Mouse (Mus musculus) CD4-positive, CD25-positive, alpha-beta regulatory T cell, adult 2 months (primary cell): ENCODE measurements around the gene Rab22a.
"Not testable (repeated sequence)": the region's sequence is repeated elsewhere in the genome, so short reads cannot be mapped to it uniquely, and the experiment has no call there.

Source experiments
- DNase-seq: peaks from one replicate; pipeline ENCODE4 v3.0.0-alpha.2; 2012; ENCODE audit warnings: low read depth, low spot score

Rab22a gene

DNA sequence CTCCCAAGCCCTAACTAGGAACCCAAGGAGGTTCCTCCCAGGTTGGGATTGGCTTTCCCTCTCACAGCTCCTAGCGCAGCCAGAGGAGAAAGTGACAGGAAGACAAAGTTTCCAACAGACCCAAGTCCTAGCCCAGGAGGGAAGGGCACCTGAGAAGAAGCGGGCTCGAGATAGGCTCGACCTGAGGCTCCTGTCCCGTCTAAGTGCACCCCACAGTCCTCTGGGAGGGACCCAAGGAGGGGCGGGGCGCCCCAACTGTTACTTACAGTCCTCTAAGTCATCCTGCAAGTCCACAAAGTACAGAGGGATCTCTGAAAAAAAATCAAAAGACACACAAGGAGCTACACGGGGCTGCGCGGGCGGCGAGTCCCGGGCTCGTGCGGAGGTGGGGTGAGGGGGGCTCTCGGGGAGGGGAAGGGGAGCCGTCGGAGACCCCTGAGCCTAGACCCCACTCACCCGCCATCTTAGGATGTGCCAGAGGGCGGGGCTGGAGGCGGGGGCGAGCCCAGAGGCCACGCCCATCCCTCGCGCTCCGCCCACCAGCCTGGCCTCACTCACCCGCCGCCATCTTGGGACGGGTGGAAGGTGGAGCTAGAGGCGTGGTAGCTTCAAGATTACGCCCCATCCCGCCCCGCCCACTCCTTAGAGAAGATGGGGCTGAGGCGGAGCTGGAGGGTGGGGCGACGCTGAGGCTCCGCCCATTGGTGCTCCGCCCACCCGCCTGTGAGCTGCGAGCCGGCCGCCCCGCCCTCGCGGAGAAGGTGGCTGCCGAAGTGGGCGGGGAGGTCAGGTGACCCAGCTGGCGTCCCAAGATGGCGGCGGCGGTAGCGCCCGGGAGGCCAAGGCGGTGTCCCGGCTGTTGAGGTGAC lies at the start of gene Rab22a:
Gene Rab22a (plus strand): TSS at position 704 of the 869 bp plus-strand sequence.
- peak; percentile 99 for DNase-seq

DNA sequence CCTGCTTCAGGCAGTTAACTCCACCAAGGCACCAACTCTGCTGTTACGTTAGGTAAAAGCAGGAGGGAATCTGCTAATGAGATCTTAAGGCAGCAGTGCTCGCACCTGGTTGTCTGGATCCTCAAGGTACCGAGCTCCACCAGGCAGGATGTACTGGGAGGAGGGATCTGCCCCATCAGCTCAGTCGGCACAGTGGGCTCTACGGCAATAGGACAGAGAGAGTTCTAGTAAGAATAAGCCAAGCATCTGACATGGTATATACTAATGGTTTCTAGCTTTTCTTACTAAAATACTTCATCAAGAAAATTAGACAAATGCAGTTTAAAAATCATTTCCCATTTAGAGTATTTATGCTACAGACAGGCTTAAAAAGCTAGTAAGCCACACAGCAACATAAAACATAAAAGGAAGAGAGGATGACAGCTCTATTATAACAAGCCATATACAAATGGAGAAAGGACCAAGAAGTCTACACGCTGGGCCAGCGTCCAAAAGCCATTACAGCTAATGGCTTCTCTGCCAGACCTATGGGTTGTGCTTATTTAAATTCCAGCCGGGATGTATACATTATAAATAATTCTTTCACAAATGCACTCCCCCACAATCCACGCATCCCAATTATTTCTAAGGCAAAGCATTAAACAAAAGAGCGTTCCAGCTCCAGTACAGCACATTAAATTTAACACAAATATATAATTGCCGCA lies 44.0 kb upstream of the Rab22a start:
- no peak for DNase-seq

DNA sequence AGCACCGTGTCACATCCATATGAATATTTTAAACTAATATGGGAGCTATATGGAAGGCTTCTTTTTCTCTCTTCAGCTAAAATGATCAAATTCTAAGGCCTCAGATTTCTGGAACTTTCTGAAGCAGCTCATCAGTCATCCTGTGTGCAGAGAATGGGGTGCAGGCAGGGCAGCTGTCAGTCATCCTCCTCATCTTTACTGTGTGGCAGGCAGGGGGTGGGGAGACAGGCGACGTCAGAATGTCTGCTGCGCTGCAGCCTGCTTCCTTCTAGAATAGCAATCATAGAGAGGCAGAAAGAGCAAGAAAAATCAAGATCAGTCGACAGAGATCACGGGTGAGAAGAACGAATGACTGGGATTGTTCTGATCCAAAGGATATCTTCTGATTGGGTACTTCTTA lies 43.4 kb upstream of the Rab22a start:
- no peak for DNase-seq

DNA sequence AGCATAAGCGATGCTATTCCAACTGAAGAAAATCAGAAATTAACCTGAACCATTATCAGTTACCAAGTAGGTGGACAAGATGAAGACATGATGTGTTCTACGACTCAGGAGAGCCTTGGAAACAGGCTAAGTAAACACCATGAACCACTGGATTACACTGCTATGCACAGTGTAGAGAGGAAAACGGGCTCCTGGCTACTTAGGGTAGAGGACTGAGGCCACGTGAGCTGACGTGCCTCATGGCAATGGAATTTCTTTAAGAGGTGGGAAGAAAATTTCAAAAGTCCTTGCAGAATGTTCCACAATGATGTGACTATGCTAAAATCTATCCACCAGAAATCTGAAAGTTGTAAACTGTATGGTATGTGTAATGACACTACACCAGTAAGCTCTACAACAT lies 40.4 kb upstream of the Rab22a start:
- no peak for DNase-seq

DNA sequence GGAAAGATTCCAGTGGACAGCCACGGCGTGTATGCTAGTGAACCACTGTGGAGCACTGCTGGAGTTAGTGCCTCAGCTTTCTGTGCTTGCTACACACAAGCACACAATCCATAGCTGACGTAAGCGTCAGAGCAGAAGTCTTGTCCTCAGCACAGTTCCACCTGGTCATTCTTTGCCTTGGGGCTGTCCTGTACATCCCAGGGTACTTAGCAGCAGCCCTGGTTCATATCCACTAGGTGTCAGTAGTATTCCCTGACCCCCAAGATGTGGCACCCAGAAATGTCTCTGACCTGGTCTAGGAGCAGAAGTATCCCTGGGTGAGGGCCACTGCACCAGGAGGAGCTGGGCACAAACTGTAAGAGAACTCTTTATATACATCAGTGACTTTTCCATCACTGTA lies 38.9 kb upstream of the Rab22a start:
- DNase-seq, result peak; percentile 9

DNA sequence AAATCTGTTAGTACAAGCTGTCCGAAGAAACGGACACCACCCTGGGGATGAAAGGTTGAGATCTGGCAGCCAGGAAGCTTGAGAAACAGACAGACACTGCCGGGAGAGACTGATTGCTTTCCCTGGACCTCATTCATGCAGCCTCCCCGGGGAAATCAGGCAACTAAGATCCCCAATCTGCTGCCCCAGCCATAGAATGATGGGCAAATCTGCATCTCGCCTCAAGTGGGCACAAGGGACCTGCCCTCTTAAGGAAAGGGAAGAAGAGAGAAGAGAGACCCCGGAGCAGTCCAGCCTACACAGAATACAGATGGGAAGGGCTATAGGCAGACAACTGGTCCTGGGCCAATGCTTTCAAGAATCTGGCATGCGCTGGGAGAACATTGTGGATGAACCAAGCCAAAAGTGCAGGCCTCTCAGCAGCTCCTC lies 37.4 kb upstream of the Rab22a start:
- DNase-seq, result no peak

DNA sequence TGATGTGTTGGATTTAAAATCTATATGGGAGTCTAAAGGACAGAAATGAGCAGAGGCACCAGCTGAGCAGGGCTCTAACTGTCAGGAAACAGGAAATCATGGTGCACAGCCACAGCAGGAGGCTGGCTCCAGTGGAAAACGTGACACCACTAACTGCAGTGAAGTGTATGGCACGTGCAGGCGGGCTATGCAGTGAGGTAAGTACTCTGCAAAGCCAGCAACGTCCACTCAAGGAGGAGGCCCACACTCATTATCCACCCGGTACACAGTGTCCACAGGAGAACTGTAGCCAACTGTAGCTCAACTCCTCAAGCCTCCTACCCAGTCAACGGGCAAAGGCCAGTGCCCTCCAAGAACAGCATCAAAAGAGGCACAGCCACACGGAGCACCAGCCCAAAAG lies 34.9 kb upstream of the Rab22a start:
- no peak for DNase-seq

DNA sequence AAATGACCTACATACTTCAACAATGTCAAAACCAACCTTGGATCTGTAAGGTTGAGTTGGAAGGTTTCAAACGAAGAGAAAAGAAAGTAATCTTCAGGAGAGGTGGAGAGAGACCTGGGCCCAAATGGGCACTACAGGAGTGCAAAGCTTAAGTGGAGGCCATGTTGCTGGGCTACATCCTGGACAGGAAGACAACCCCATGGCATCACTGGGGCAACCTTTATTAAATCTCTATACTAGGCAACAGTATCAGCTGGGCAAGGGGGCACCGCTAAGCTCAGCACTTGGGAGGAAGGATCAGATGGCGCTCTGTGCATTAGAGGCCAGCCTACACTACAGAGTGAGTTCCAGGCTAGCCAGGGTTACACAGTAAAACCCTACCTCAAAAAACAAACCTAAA lies 33.8 kb upstream of the Rab22a start:
- no peak for DNase-seq

DNA sequence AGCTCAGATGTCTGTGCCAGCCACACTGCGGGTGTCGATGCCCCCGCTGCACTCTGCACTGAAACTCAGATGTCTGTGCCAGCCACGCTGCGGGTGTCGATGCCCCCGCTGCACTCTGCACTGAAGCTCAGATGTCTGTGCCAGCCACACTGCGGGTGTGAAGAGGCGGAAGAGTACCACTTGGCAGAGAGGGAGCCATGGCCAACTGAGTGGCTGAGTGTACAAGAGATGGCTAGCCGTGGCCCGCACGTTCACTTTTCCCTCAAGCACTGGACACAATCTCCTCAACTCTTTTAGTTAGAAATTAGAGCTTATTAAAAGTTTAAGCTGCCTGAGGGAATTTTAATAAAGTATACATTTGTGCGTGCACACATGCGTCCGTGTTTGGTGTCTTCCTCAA lies 25.5 kb upstream of the Rab22a start:
- not testable (repeated sequence) for DNase-seq

DNA sequence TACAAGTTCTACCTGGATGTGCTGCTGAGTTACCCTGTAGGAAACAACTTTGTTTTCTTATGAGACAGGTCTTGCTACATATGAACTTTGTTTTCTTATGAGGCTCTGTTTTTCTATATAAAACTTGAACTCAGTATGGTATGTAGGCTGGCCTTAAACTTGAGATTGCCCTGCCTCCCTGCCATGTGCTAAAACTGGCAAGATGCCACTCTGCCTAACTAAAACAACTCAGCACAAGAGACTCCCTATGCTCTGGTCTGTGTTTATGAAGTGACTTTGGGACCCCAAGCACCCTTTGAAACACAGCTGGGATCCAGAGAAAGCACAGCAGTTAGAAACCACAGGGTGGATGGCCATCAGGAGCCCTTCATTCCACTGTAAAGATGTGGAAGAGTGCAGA lies 18.2 kb upstream of the Rab22a start:
- no peak for DNase-seq

DNA sequence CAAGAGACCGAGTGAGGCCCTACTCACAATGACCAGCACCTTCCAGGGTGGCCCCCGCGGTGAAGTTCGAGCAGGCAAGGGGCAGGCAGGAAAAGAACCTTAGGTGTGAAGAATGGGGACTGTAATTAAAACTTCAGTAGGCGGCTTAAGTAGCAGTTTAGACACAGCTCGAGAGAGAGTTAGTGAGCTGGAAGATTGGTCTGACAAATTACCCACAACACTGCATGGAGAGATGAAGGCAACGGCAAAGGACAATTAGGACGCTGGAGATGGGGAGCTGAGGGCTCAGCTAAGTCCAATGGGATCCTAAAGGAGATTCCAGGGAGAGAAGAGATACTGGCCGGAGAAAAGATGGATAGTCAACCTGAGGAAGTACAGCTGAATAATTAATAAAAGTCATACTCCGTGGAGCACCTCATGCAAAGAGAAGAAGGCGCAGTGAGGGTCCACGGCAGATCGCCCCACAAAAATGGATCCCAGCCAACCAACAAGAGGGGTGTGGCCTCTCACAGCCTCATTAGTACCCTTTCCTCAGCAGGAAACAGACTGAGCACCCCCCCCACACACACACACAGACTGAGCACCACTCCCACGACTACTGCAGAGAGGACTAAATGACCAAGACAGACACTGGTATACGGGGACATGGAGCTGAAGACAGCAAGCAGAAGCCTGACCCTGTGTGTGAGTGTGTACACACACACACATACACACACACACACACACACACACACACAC lies 17.1 kb upstream of the Rab22a start:
- no peak for DNase-seq

DNA sequence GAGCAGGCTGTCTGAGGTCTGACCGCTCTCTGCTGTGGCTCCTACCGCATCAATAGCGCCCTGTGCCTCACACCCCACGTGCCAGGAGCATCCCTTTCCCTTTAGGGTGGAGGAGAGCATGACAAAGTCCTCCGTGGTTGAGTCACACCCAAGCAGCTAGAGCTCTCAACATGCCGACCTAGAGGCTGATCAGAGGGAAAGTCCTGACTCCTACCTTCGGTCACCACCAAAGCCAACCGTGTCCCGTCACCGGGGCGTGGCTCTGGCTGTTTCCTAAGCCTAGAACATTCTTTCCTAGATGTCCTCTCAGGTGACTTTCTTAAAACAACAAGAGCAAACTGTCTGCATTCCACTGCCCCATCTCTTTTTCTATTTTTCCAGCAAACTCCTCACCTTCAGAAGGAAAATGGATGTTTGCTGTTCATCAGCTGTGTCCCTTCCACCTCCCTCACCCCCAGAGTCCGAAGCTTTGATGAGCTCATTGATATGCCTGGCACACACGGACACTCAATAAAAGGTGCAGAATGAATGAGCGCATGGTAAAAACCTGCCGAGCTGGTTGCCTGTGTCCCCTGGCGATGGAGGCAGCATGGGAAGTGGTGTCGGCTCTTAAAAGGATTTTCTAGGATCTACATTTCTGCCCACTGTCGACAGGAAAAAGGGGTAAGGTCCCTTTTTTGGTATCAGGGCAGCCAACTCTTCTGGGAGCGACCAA lies 12.2 kb upstream of the Rab22a start:
- DNase-seq, result peak; percentile 13

DNA sequence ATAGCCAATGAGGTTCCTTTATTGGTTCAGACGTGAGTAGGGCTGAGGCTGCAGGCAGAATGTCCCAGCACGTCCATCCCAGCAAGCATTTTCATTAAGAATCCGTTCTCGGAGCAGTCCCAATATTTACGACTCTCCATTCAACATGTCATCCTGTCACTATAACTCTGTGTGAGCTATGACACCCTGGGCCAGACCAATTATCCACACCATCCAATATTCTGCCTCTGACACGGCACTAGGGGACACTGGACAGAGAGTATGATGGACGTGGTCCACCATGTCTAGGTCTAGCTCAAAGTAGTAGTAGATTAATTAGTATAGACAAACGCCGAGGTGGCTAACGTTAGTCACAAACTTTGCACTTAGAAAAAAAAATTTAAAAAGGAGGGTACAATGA lies 9.8 kb upstream of the Rab22a start:
- DNase-seq, result no peak

DNA sequence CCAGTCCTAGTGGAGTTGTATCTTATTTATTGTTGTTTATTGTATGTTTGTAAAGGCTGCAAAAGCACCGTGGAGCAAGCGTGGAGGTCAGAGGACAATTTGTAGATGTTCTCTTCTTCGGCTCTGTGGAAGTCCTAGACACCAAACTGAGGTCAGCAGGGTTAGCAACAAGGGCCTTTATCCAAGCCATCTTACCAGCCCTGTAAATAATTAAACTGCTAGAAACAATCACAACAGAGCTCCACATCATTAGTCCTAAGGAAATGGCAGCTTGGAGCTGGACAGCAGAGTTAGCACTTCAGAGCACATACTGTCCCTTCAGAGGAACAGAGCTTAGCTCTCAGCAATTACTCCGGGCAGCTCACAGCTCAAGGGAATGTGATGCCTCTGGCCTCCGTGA lies 6.0 kb upstream of the Rab22a start:
- no peak for DNase-seq

DNA sequence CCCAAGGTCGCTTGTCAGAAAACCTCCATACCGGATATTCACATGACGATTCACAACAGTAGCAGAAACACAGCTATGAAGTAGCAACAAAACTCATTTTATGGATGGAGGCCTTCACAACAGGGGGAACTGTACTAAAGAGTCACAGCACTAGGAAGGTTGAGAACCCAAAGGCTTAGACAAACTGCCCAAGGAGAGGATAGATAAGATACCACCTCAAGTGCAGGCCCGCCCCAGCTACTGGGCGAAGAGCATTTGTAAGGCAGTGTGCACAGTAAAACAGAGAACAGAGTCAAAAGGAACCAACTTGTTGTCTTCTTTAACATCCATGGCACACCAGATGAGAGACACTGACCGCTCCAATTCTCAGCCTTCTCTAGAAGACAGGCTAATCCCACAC lies 1.8 kb upstream of the Rab22a start:
- DNase-seq, result no peak

DNA sequence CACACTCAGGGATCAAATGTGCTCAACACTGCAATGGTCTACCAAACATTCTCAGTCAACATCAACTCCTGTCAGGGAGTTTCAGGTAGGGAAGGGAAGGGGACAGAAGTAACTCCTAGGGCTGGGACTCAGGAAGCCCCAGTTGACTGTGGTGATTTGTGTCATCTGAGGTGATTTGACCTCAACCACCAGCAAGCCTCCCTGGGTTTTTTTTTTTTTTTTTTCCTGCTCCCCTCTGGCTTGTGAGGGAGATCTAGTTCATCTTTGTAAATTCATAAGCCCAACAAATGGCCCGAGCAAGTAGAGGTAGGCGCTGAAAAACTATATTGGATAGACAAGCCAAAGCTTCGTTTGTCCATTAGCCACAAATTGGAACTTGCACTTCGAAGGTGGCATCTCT lies 1.0 kb upstream of the Rab22a start:
- no peak for DNase-seq

DNA sequence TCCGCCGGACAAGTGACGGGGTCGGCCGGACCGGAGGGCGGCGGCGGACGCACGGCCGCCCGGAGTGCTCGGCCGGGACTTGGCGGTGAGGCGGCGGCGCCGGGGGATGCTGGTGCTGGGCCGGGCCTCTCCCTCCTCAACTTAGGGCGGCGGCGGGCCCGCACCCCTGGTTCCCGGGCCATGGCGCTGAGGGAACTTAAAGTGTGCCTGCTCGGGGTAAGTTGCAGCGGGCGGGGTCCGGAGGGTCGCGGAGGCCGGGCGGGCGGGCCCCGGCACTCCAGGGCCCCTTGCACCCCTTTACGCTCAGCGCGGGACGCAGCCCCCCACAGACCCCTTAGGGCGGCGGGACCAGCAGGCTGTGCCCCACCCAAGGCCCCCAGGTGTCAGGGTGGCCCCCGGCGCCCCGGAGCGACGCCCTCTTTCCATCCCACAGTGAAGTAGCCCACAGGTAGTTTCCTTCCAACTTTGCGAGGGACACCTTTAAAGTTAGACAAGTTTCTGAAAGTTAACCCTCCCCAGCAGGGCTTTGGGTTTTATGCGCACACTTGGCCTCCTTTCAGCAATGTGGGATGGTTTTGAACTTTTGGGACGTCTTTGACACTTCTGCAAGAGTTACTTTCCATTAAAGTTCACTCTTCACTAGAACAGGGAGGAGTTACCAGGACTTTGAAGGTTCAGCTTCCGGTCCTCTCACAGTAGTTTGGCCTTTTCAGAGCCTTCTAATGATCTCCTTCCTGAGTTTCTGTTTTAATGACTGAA lies 545 bp downstream of the Rab22a start:
- peak; percentile 55 for DNase-seq

DNA sequence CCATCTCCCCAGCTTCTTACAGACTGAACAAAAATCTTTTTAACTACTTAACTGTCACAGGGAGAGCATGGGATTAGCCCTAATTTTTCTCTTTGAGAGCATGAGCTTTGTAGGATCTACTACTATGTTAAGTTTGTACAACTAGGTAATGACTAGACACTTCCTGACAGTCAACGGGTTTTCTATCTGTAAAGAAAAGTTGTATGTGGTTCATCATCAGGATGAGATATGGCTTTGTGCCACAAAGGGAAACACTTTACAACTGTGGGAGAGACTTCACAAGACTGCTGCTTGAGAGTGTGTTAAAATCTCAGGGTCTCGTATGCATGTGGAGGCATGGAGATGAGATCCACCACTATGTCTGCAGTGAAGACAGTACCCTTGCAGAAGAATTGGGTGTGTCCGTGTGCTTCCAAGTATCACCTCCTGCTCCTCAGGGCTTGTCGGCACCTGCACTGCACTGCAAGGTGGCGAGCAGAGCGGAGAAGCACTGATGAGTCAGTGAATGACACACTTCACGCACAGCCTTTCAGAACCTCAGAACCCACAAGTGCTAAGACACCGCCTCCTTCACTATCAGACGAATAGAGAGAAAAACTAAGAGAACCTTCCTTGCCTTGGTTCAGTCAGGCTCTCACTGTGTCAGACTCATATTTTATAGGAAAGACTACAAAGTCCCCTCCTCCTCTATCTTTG lies 2.8 kb downstream of the Rab22a start:
- no peak for DNase-seq

DNA sequence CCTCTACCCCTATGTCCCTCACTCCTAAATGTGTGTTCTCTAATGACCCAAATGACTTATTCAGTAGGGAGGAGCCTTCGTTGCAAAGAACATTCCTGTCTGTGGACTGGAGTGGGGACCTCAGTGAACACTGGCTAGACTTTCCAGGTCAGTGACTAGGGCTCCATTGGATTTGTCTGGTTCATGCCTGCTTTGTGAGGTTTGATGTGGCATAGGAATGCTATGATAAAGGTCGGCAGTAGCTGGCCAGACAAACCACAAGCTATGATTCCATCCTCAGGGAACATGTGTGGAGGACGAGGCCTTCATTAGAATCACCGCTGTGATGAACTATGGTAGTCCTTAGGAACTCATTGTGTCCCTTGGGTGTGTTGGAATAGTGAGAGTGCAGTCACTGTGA lies 5.2 kb downstream of the Rab22a start:
- no peak for DNase-seq

DNA sequence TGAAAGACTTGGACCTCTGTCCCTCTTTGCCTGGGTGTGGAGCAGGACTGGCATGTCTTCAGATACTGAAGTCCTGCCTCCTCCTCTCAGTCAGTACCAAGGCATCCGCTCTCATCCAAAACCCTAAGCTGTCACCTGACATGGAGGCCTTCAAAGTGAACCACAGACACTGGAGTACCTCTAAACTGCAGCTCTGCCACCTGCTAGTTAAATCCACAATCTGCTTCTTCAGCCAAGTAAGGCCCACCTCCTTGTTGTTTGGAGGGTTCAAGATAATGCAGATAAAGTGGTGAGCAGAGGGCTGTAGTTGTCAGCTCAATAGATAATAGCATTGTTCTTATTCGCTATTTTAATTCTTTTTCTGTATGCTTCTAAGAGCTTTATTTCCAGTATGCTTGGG lies 5.7 kb downstream of the Rab22a start:
- no peak for DNase-seq
